Mouse (Mus musculus) small intestine, adult 2 months (tissue): ENCODE measurements around the gene Ube2h.

ENCODE experiments used
- CTCF ChIP-seq: fragments of 200-500 bp; IDR thresholded peaks from 2 replicates; pipeline ENCODE4 v1.5.1; 2012; ENCODE audit warnings: low read depth, mild to moderate bottlenecking, control low read depth, inconsistent platforms, low read length, moderate library complexity, mixed read lengths; ENCODE audit not compliant: insufficient replicate concordance, insufficient read length; ENCODE audit errors: extremely low read depth
- POLR2A ChIP-seq: fragments of 200-500 bp; IDR thresholded peaks from 2 replicates; pipeline ENCODE4 v1.6.1; 2012; ENCODE audit warnings: low read depth, mild to moderate bottlenecking, control low read depth, inconsistent platforms, low read length, moderate library complexity

GRCm38 (mm10) chr6:30336912-30337311 lies 32.6 kb upstream of the Ube2h start:
- TF ChIP-seq POLR2A (no peak), CTCF (no peak)
